In genomic region chr16:39984635-39985291, GRCm38 (mm10) we compare ENCODE assay signal across 8 mouse cellular contexts. TPM values are rescaled to one million over a fixed set of nuclear protein-coding genes. Genes with fewer than 3 reads are reported as not detected.
A peak's percentile ranks its signal among the peaks of the same experiment; 100 is the strongest.
DNase-seq lines count a peak whose midpoint lies in the region; ATAC-seq lines count a peak whose summit lies in the region.

No protein-coding gene starts in this region.

- peak overlapping the region; percentile 33; the same call in 1 of the 2 replicates for H3K9ac ChIP-seq in lung, embryonic 15.5 days
- H3K9ac ChIP-seq in hindbrain, embryonic 11.5 days (ENCODE audit: low read depth, low read length): peak overlapping the region; percentile 47
- H3K9ac ChIP-seq in limb, embryonic 13.5 days: peak overlapping the region; percentile 63

- H3K27me3 ChIP-seq in lung, embryonic 15.5 days: no peaks in the 10 kb centered on the region
- no peaks in the 10 kb centered on the region for H3K27me3 ChIP-seq in hindbrain, embryonic 11.5 days (ENCODE audit: control insufficient read depth, insufficient read depth, low read length)
- H3K27me3 ChIP-seq in limb, embryonic 13.5 days: peaks cover 8% of the 10 kb centered on the region; the same call in 1 of the 2 replicates

- H3K36me3 ChIP-seq in lung, embryonic 15.5 days: no peaks in the 10 kb centered on the region
- H3K36me3 ChIP-seq in hindbrain, embryonic 11.5 days (ENCODE audit: control insufficient read depth, insufficient read depth, low read length): no peaks in the 10 kb centered on the region
- H3K36me3 ChIP-seq in limb, embryonic 13.5 days: no peaks in the 10 kb centered on the region

- peak overlapping the region; percentile 94 for H3K4me2 ChIP-seq in lung, embryonic 15.5 days
- H3K4me2 ChIP-seq in hindbrain, embryonic 11.5 days (replicated peaks; ENCODE audit: low read depth, low read length): peak overlapping the region; percentile 88
- peak overlapping the region; percentile 96 for H3K4me2 ChIP-seq in limb, embryonic 13.5 days (replicated peaks)

- under 1% methylated on average over 29 of the region's 29 CpGs for WGBS in lung, embryonic 15.5 days
- WGBS in hindbrain, embryonic 11.5 days: under 1% methylated on average over 28 of the region's 29 CpGs
- under 1% methylated on average over 28 of the region's 29 CpGs for WGBS in limb, embryonic 13.5 days

- ATAC-seq in lung, embryonic 15.5 days (ENCODE audit: borderline replicate concordance, extremely low read depth, low FRiP score, low TSS enrichment): peak; percentile 37
- peak; percentile 88 for ATAC-seq in hindbrain, embryonic 11.5 days (ENCODE audit: low FRiP score)
- ATAC-seq in limb, embryonic 13.5 days (ENCODE audit: low FRiP score, low read depth): peak; percentile 66

- no peaks in the 10 kb centered on the region for H3K9me3 ChIP-seq in lung, embryonic 15.5 days
- H3K9me3 ChIP-seq in hindbrain, embryonic 11.5 days (ENCODE audit: control insufficient read depth, low read length): no peaks in the 10 kb centered on the region
- no peaks in the 10 kb centered on the region for H3K9me3 ChIP-seq in limb, embryonic 13.5 days

- DNase-seq in lung, postnatal 25 days (ENCODE audit: low spot score): no peak
- peak; percentile 56 to 66 for DNase-seq in cerebellum, postnatal 36 days
- peak; percentile 52 for DNase-seq in hindbrain, embryonic 11.5 days (ENCODE audit: low spot score)
- DNase-seq in retina, postnatal 1 day: peak; percentile 65
- DNase-seq in urinary bladder, postnatal 14 days (ENCODE audit: low spot score): no peak
- no peak for DNase-seq in ovary, postnatal 14 days (ENCODE audit: low spot score)

- no peak overlapping the region for H3K27ac ChIP-seq in lung, embryonic 15.5 days
- 0 out of 2 replicates have a peak overlapping the region, but pooled peaks have one; percentile 39 for H3K27ac ChIP-seq in hindbrain, embryonic 11.5 days (ENCODE audit: low read depth, low read length)
- no peak overlapping the region for H3K27ac ChIP-seq in limb, embryonic 13.5 days

- peaks cover 7% of the 10 kb centered on the region for H3K4me1 ChIP-seq in lung, embryonic 15.5 days
- H3K4me1 ChIP-seq in hindbrain, embryonic 11.5 days (replicated peaks; ENCODE audit: control insufficient read depth, insufficient read depth, low read length): no peaks in the 10 kb centered on the region
- H3K4me1 ChIP-seq in limb, embryonic 13.5 days: 0 out of 2 replicates have a peak, but pooled peaks cover 3% of the 10 kb centered on the region

- H3K4me3 ChIP-seq in lung, embryonic 15.5 days: peak overlapping the region; percentile 40
- H3K4me3 ChIP-seq in hindbrain, embryonic 11.5 days (ENCODE audit: low read depth, low read length): peak overlapping the region; percentile 55
- peak overlapping the region; percentile 57 for H3K4me3 ChIP-seq in limb, embryonic 13.5 days

RNA-seq across cellular contexts. Expression of gene Lsamp, which starts 0.6 kb away (rescaled TPM):
- 0.57 and 0.75 TPM in 2 replicates for polyA plus RNA-seq in lung, embryonic 15.5 days (2015; fragmentation: Nextera tagmentation; extraction: Ambion mirVana)
- 13.7 and 16.3 TPM in 2 replicates for polyA plus RNA-seq in hindbrain, embryonic 11.5 days (2014; fragmentation: Nextera tagmentation; extraction: Ambion mirVana)
- 11.3 and 12.9 TPM in 2 replicates for polyA plus RNA-seq in limb, embryonic 13.5 days (2015; fragmentation: Nextera tagmentation; extraction: Ambion mirVana)

Comparison
In these comparisons a context has a peak if more than half of its experiments do, and no peak if none do; other contexts are left out.
1. ATAC-seq: peak in every context shown above with its lines; median percentile 88 in hindbrain, embryonic 11.5 days; 66 in limb, embryonic 13.5 days; 37 in lung, embryonic 15.5 days.
2. DNase-seq: peak in cerebellum, postnatal 36 days (2 of 2), hindbrain, embryonic 11.5 days (single experiment) and retina, postnatal 1 day (single experiment); none in lung, postnatal 25 days (single experiment), urinary bladder, postnatal 14 days (single experiment) and ovary, postnatal 14 days (single experiment).
3. Peak in every context shown above with its lines, with median percentiles within 50 percentile points of each other: H3K4me2 ChIP-seq, H3K4me3 ChIP-seq and H3K9ac ChIP-seq.